Mouse (Mus musculus): Measurements from ENCODE around the gene Plcxd2.

The Plcxd2 gene

GRCm38 (mm10) chr16:46010153-46010905, at the start of gene Plcxd2:
TSS of gene Plcxd2 (minus strand) at chr16:46010218.
- in situ Hi-C loops (cut with MboI, MseI) = loop anchor here (10.0 kb wide), 1 partner anchor 266 kb away; the partner anchor contains the start of gene Abhd10

DNA sequence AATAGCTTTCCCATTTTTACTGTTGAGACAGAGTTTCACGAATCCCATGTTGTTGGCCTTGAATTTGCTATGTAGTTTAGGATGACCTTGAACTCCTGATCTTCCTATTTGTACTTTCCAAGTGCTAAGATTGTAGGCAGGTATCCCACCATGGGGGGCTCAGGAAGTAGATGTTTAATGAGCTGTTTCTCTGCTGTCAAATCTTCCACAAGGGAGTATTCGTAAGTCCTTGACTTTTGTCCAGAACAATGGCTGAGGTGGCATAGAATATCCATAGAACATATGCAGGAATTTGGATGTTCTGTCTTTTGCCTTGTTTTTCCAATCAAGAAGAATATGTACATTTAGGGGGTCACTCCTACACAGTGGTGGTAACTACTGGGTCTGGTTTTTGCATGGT, 36.9 kb upstream of the Plcxd2 start:
- in situ Hi-C loops (cut with MboI, MseI) = no loop called here

DNA sequence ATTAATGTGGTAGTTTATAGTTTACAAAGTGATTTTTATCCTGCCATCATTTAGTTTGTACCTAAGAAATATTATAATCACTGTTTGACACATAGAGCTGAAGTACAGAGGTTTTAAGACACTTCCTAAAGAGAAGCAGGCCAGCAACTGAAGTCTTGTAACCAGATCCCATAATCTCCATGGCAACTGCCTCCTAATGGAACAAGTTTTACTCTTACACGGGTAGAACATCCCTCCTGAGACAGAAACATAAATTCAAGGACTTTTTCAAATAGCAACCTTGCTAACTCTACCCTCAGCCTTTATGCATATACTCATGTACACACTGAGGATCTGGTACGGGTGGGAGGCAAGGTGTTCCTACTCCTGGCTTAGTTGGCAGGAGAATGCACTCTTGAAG, 26.2 kb upstream of the Plcxd2 start:
- in situ Hi-C loops (cut with MboI, MseI) = no loop called here

GRCm38 (mm10) chr16:46033896-46034295, 23.9 kb upstream of the Plcxd2 start:
- in situ Hi-C loops (cut with MboI, MseI) = no loop called here

DNA sequence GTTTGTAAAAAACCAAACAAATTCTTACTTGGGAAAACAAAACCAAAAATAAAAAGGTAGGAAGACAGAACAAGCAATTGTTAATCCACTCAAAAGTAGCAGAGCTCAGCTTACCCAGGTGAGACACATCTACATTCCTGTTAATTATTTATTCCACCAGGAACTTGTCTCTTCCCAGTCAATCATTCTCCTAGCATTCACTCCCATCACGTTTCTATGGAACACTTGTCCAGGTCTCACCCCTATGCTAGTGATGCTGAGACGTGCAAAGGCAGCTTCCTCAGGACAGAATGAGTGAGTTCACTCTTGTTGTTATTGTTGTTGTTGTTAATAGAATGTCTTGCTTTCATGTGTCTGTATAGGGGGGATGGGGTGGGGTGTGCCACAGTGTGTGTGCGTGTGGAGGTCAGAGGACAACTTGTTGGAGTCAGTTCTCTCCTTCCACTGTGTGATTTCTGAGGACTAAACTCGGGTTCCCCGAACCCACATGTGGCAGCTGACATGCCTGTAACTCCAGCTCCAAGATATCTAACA, 13.0 kb upstream of the Plcxd2 start:
- in situ Hi-C loops (cut with MboI, MseI) = no loop called here

DNA sequence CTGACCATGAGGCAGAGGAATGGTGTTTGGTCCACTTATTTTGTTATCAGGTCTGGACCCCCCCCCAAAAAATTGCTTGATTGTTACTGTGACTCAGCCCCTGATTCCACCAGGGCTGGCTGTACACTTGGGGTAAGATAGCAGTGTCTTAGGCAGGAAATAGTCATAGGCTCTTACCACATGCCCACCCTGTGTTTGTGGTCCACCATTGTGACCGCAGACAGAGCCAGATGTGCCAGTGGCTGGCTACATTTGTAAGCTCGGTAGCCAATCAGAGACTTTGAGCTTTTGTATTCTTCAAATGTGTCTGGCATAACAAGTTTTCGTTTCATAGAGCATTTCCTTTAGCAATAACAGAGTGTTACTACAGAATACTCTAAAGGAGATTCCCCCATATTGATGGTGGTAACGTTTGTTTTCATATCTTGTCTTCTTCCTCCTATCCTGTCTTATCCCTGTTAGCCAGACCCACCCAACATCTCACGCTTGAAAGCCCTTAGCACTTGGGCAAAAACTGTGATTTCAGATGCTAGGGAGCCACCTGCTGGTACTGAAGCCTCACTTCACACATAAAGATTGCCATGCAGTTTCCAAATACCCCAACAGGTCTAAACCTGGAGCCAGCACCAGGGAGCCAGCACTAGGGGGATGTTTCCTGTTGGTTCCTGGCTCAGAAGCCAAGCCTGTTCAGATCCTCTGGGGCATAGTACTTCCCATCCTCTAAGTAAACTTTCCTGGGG, 12.3 kb upstream of the Plcxd2 start:
- in situ Hi-C loops (cut with MboI, MseI) = no loop called here

- in situ Hi-C loops (cut with MboI, MseI) = no loop called here
Measured at GRCm38 (mm10) chr16:46021302-46021701, 11.3 kb upstream of the Plcxd2 start.

GRCm38 (mm10) chr16:46020396-46020795, 10.4 kb upstream of the Plcxd2 start:
- in situ Hi-C loops (cut with MboI, MseI) = no loop called here

GRCm38 (mm10) chr16:46019799-46020198, 9.8 kb upstream of the Plcxd2 start:
- in situ Hi-C loops (cut with MboI, MseI) = loop anchor here (10.0 kb wide), 1 partner anchor 275 kb away; the partner anchor contains the start of gene Abhd10

DNA sequence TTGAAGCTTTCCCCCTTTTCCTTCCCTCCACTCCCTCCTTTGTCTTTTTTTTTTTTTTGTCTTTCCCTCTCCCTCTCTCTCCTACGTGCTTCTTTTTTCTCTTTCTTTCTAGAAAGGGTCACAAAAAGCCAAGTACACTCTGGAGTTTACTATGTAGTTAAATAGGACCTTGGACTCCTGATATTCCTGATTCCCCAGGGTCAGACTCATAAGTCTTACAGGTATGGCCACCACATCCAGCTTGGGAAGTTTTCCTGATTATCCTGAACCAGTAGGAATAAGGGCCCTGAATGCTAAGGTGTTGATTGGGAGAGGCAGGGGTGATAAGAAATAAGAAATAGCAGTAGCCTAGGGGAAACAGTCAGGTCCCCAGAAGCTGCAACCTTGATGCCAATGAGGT, 9.3 kb upstream of the Plcxd2 start:
- in situ Hi-C loops (cut with MboI, MseI) = loop anchor here (10.0 kb wide), 1 partner anchor 275 kb away; the partner anchor contains the start of gene Abhd10

DNA sequence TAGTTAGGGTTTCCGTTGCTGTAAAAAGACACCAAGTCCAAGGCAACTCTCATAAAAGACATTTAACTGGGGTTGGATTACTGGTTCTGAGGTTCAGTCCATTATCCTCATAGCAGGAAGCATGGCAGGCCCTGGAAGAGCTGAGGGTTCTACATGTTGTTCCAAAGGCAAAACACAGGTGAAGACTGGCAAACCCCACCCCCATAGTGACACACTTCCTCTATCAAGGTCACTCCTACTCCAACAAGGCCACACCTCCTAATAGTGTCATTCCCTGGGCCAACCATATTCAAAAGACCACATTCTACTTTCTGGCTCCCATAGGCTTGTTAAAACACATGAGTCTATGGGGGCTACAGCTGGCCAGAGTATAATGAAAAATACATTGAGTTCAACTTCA, 1.7 kb upstream of the Plcxd2 start:
- in situ Hi-C loops (cut with MboI, MseI) = loop anchor here (10.0 kb wide), 1 partner anchor 267 kb away; the partner anchor contains the start of gene Abhd10

DNA sequence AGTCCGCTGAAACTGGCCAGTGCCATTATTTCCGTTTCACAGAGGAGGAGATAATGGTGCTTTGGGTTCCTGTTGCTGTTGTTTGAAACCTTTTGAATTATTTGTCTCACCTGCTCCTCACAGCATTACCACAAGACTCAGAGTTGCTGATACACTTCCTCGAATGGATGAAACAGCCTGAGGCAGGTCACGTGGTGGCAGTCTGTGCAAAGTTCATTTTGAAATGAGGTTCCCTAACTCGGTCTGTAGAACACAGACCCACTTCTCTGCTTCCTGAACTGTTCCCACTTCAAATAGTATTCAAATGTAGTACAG, 845 bp upstream of the Plcxd2 start:
- in situ Hi-C loops (cut with MboI, MseI) = loop anchor here (10.0 kb wide), 1 partner anchor 266 kb away; the partner anchor contains the start of gene Abhd10

- in situ Hi-C loops (cut with MboI, MseI) = loop anchor here (10.0 kb wide), 1 partner anchor 265 kb away; the partner anchor contains the start of gene Abhd10
Measured at GRCm38 (mm10) chr16:46009717-46010116, 301 bp downstream of the Plcxd2 start.

DNA sequence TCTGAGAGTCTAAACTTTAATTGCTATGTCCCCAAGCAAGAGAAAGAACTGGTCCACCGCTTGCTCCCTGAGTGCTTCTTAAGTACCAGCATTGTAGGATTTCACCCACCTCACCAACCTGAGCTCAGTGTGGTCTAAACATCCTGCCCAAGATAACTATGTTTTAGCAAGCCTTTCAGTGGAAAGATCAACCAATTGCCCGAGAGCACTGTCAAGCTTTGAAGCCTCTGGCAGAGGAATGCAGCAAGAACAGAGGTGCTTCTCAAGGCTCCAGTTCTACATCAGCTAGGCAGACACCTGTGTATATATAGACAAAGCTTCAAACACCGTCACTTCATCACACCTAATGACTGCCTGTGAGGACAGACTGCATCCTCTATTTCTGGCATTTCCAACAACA, 1.3 kb downstream of the Plcxd2 start:
- in situ Hi-C loops (cut with MboI, MseI) = no loop called here

DNA sequence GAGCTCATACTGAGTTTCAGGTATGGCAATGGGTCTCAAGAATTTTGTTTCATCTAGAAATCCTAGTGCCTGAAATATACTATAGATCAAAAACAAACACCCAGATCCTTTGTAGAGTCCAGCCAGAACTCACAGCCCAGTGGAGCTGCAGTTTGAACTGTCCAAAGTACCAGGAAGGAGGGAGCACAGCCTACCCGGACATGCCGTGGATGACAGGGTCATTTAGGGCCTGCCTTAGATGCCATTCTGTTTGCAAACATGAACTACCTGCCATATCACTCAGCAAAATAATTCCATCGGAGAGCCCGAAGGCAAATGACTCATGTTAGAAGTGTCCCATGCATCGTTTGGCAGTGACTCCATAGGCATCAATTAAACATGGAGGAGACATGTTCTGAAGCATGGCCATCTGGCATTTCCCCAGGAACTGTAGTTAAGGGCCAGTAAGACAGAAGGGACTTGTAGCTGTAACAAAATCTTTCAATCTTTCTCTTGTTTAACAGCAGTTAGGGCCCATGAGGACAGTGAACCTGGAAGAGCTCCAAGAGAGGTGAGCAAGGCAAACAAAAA, 1.9 kb downstream of the Plcxd2 start:
- in situ Hi-C loops (cut with MboI, MseI) = no loop called here

DNA sequence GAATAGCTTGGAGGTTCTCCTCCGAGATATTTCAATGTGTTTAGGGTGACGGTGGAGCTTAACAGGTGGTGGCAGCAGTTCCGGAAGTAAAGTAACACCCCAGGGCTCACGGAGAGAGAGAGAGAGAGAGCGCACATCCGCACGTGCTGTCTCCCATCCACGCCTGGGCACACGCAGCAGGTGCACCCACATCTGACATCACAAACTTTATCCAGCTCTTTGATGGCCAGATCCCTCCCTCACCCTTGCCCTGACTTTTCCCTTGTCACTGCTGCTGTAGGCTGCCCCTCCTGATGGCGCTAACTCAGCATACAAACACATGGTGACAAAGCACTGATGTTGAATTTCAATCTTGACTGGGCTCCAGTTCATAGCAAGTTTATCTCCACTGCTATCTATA, 3.8 kb downstream of the Plcxd2 start:
- in situ Hi-C loops (cut with MboI, MseI) = no loop called here

GRCm38 (mm10) chr16:46001550-46002166, 8.4 kb downstream of the Plcxd2 start:
- in situ Hi-C loops (cut with MboI, MseI) = no loop called here

DNA sequence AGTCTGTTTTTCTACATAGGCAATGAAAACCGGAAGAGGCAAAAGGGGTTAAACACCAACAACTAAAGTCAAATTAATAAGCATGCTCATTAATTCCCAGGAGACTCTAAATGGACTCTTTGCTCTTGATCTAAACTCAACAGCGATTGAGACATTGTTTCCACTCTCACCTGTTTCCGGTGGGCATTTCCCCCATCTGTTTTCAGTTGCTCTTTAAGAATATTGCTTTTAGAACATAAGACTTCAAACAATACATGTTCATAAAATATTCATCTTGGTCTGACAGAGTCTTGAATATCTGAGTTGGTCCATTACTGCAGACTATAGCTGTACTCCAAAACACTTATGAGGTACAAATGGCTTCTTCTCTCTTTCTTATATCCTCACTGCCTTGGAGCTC, 9.0 kb downstream of the Plcxd2 start:
- in situ Hi-C loops (cut with MboI, MseI) = no loop called here

- in situ Hi-C loops (cut with MboI, MseI) = no loop called here
Measured at GRCm38 (mm10) chr16:45999374-46000191, 10.4 kb downstream of the Plcxd2 start.

- in situ Hi-C loops (cut with MboI, MseI) = no loop called here
Measured at GRCm38 (mm10) chr16:45998231-45998630, 11.8 kb downstream of the Plcxd2 start.

Data from T-helper 2 cell (primary cell).